Mouse (Mus musculus): ENCODE results near the gene Gcg. TPM values are rescaled to one million over a fixed set of nuclear protein-coding genes. Genes with fewer than 3 reads are reported as not detected.
A peak's percentile ranks its signal among the peaks of the same experiment; 100 is the strongest.

Gcg gene
- polyA plus RNA-seq, 1 experiment = not detected

GRCm38 (mm10) chr2:62462174-62462573 lies 21.3 kb downstream of the Gcg start:
- H3K36me3 ChIP-seq (replicated peaks; ENCODE audit: low read length) = no peaks in the 10 kb centered on the region
- peaks cover 7% of the 10 kb centered on the region for H3K27me3 ChIP-seq (replicated peaks)
- no peak for TF ChIP-seq GATA1 (IDR thresholded peaks at IDR 0.05; ENCODE audit: borderline replicate concordance, low read length)
- TF ChIP-seq FLI1 (IDR thresholded peaks at IDR 0.05; ENCODE audit: low read length) = no peak
- H3K4me1 ChIP-seq = peaks cover 15% of the 10 kb centered on the region
- 0 out of 2 replicates have a peak, but pooled peaks cover 3% of the 10 kb centered on the region for H3K9me3 ChIP-seq
- H3K4me3 ChIP-seq (replicated peaks) = no peak overlapping the region

- Histone ChIP-seq H3K4me3 (replicated peaks) (no peak overlapping the region), H3K36me3 (replicated peaks; ENCODE audit: low read length) (no peaks in the 10 kb centered on the region), H3K9me3 (0 out of 2 replicates have a peak, but pooled peaks cover 3% of the 10 kb centered on the region), H3K4me1 (peaks cover 15% of the 10 kb centered on the region), H3K27me3 (replicated peaks) (peaks cover 7% of the 10 kb centered on the region)
- no peak for TF ChIP-seq FLI1 (IDR thresholded peaks at IDR 0.05; ENCODE audit: low read length)
- TF ChIP-seq GATA1 (IDR thresholded peaks at IDR 0.05; ENCODE audit: borderline replicate concordance, low read length) = no peak
Measured at GRCm38 (mm10) chr2:62460815-62461450, 22.5 kb downstream of the Gcg start.

- Histone ChIP-seq H3K27me3 (replicated peaks) (peaks cover 5% of the 10 kb centered on the region), H3K9me3 (0 out of 2 replicates have a peak, but pooled peaks cover 3% of the 10 kb centered on the region), H3K4me3 (replicated peaks) (peak overlapping the region; percentile 46), H3K4me1 (peaks cover 15% of the 10 kb centered on the region), H3K36me3 (replicated peaks; ENCODE audit: low read length) (no peaks in the 10 kb centered on the region)
- TF ChIP-seq FLI1 (IDR thresholded peaks at IDR 0.05; ENCODE audit: low read length) (no peak), GATA1 (IDR thresholded peaks at IDR 0.05; ENCODE audit: borderline replicate concordance, low read length) (no peak)
Measured at GRCm38 (mm10) chr2:62460231-62460710, 23.2 kb downstream of the Gcg start.

GRCm38 (mm10) chr2:62459241-62460174 lies 23.9 kb downstream of the Gcg start:
- Histone ChIP-seq H3K4me1 (peaks cover 15% of the 10 kb centered on the region), H3K36me3 (replicated peaks; ENCODE audit: low read length) (no peaks in the 10 kb centered on the region), H3K4me3 (replicated peaks) (no peak overlapping the region), H3K27me3 (replicated peaks) (peaks cover 5% of the 10 kb centered on the region), H3K9me3 (0 out of 2 replicates have a peak, but pooled peaks cover 3% of the 10 kb centered on the region)
- TF ChIP-seq GATA1 (IDR thresholded peaks at IDR 0.05; ENCODE audit: borderline replicate concordance, low read length) (no peak), FLI1 (IDR thresholded peaks at IDR 0.05; ENCODE audit: low read length) (no peak)

- no peak overlapping the region for H3K4me3 ChIP-seq (replicated peaks)
- peaks cover 5% of the 10 kb centered on the region for H3K27me3 ChIP-seq (replicated peaks)
- no peaks in the 10 kb centered on the region for H3K36me3 ChIP-seq (replicated peaks; ENCODE audit: low read length)
- peaks cover 15% of the 10 kb centered on the region for H3K4me1 ChIP-seq
- H3K9me3 ChIP-seq = 0 out of 2 replicates have a peak, but pooled peaks cover 3% of the 10 kb centered on the region
- TF ChIP-seq FLI1 (IDR thresholded peaks at IDR 0.05; ENCODE audit: low read length) = no peak
Measured at GRCm38 (mm10) chr2:62458070-62458469, 25.4 kb downstream of the Gcg start.

GRCm38 (mm10) chr2:62454991-62455390 lies 28.5 kb downstream of the Gcg start:
- TF ChIP-seq FLI1 (IDR thresholded peaks at IDR 0.05; ENCODE audit: low read length) = no peak
- no peak for TF ChIP-seq GATA1 (IDR thresholded peaks at IDR 0.05; ENCODE audit: borderline replicate concordance, low read length)
- no peaks in the 10 kb centered on the region for H3K36me3 ChIP-seq (replicated peaks; ENCODE audit: low read length)
- no peaks in the 10 kb centered on the region for H3K9me3 ChIP-seq
- H3K4me1 ChIP-seq = peaks cover 3% of the 10 kb centered on the region
- peaks cover 5% of the 10 kb centered on the region for H3K27me3 ChIP-seq (replicated peaks)
- no peak overlapping the region for H3K4me3 ChIP-seq (replicated peaks)

- H3K9me3 ChIP-seq = no peaks in the 10 kb centered on the region
- H3K4me1 ChIP-seq = no peaks in the 10 kb centered on the region
- no peak overlapping the region for H3K4me3 ChIP-seq (replicated peaks)
- peaks cover 4% of the 10 kb centered on the region for H3K27me3 ChIP-seq (replicated peaks)
- TF ChIP-seq GATA1 (IDR thresholded peaks at IDR 0.05; ENCODE audit: borderline replicate concordance, low read length) (no peak), FLI1 (IDR thresholded peaks at IDR 0.05; ENCODE audit: low read length) (no peak)
- H3K36me3 ChIP-seq (replicated peaks; ENCODE audit: low read length) = no peaks in the 10 kb centered on the region
Measured at GRCm38 (mm10) chr2:62454033-62454432, 29.4 kb downstream of the Gcg start.

GRCm38 (mm10) chr2:62450364-62450763 lies 33.1 kb downstream of the Gcg start:
- Histone ChIP-seq H3K9me3 (no peaks in the 10 kb centered on the region), H3K36me3 (replicated peaks; ENCODE audit: low read length) (no peaks in the 10 kb centered on the region), H3K27me3 (replicated peaks) (no peaks in the 10 kb centered on the region), H3K4me3 (replicated peaks) (no peak overlapping the region), H3K4me1 (peaks cover 3% of the 10 kb centered on the region; the same call in 1 of the 2 replicates)
- TF ChIP-seq FLI1 (IDR thresholded peaks at IDR 0.05; ENCODE audit: low read length) = no peak
- TF ChIP-seq GATA1 (IDR thresholded peaks at IDR 0.05; ENCODE audit: borderline replicate concordance, low read length) = no peak

GRCm38 (mm10) chr2:62449692-62450346 lies 33.6 kb downstream of the Gcg start:
- no peaks in the 10 kb centered on the region for H3K27me3 ChIP-seq (replicated peaks)
- TF ChIP-seq GATA1 (IDR thresholded peaks at IDR 0.05; ENCODE audit: borderline replicate concordance, low read length) (no peak), FLI1 (IDR thresholded peaks at IDR 0.05; ENCODE audit: low read length) (no peak)
- H3K36me3 ChIP-seq (replicated peaks; ENCODE audit: low read length) = no peaks in the 10 kb centered on the region
- H3K9me3 ChIP-seq = no peaks in the 10 kb centered on the region
- H3K4me1 ChIP-seq = peaks cover 4% of the 10 kb centered on the region; the same call in 1 of the 2 replicates
- no peak overlapping the region for H3K4me3 ChIP-seq (replicated peaks)
